In genomic region chr6:38835217-38835616, GRCm38 (mm10) we compare ENCODE assay signal across 16 mouse cellular contexts. TPM values are rescaled to one million over a fixed set of nuclear protein-coding genes. Genes with fewer than 3 reads are reported as not detected.
A peak's percentile ranks its signal among the peaks of the same experiment; 100 is the strongest.
DNase-seq lines count a peak whose midpoint lies in the region; ATAC-seq and TF ChIP-seq lines count a peak whose summit lies in the region.
"Had no signal": no experiment of that assay in that cellular context is flagged by ENCODE, and none has a peak within 500 bp of the region (broad histone marks: within the 10 kb centered on the region; RNA-seq: fewer than 3 reads in every experiment).

No protein-coding gene starts in this region.

- H3K27me3 ChIP-seq in myocyte (ENCODE audit: control insufficient read depth, insufficient read depth, insufficient read length): no peaks in the 10 kb centered on the region
- H3K27me3 ChIP-seq: limb, embryonic 13.5 days; neural tube, embryonic 13.5 days had no signal

- H3ac ChIP-seq in myocyte (ENCODE audit: control insufficient read depth, insufficient read length): no peak overlapping the region

- ATAC-seq in granulocyte monocyte progenitor cell, adult 5-6 weeks (replicated peaks; ENCODE audit: poor library complexity, severe bottlenecking): no peak
- ATAC-seq: forebrain, embryonic 16.5 days had no signal

- H3K36me3 ChIP-seq in myocyte (ENCODE audit: control insufficient read depth, insufficient read depth): no peaks in the 10 kb centered on the region

- no peak overlapping the region for H3K4me3 ChIP-seq in myocyte
- H3K4me3 ChIP-seq: hindbrain, embryonic 10.5 days; limb, embryonic 13.5 days; neural tube, embryonic 13.5 days had no signal

- no peak for TF ChIP-seq POLR2A in myocyte (IDR thresholded peaks at IDR 0.05; ENCODE audit: insufficient read length, low read depth)

- DNase-seq in heart, adult 11 months: peak; percentile 27
- no peak for DNase-seq in heart, adult 18-20 months
- DNase-seq in lung, postnatal 25 days (ENCODE audit: low spot score): peak; percentile 50
- DNase-seq in lung, postnatal 4 days: no peak
- peak; percentile 52 for DNase-seq in liver
- DNase-seq in adrenal gland, adult 8-10 months: no peak
- DNase-seq: adrenal gland, postnatal 25 days; cerebellum, adult 11-12 months; kidney, adult 18-20 months; kidney, postnatal 4 days had no signal

- peaks cover 38% of the 10 kb centered on the region for H3K79me2 ChIP-seq in myocyte (ENCODE audit: control insufficient read depth, insufficient read depth)

- peak overlapping the region; percentile 25 for H3K4me2 ChIP-seq in myocyte (ENCODE audit: low read depth)
- H3K4me2 ChIP-seq: limb, embryonic 13.5 days; neural tube, embryonic 13.5 days had no signal

TF ChIP-seq in myocyte, 11 proteins besides CTCF, POLR2A, EP300 and RAD21:
- TF ChIP-seq TCF12 (IDR thresholded peaks at IDR 0.05; ENCODE audit: insufficient read depth, poor library complexity, severe bottlenecking) (no peak), CEBPB (IDR thresholded peaks at IDR 0.05; ENCODE audit: insufficient read depth, poor library complexity, severe bottlenecking) (peak; percentile 85)
TF ChIP-seq in myocyte: peak in this region for 1.

RNA-seq across cellular contexts. Expression of gene Tbxas1, which starts 40.0 kb away (rescaled TPM):
- total RNA-seq in heart, adult 18-20 months (2021): 1 to 10 TPM; 1.7 TPM
- polyA plus RNA-seq in myocyte (2012; fragmentation: generic; extraction: Trizol): not detected
- 10 to 100 TPM in 2 of 4 experiments, 1 to 10 TPM in 2; 6.9 to 10.5 (median 9.8) TPM for total RNA-seq in adrenal gland, adult 8-10 months (2022)
- total RNA-seq in granulocyte monocyte progenitor cell, adult 5-6 weeks (2014; fragmentation: Nextera tagmentation): 12.4 and 26.0 TPM in 2 replicates
- total RNA-seq in granulocyte monocyte progenitor cell, adult 5-6 weeks (2017): 15.0 and 15.4 TPM in 2 replicates

RNA-seq across cellular contexts. Expression of gene Hipk2, which starts 40.7 kb away (rescaled TPM):
- 10 to 100 TPM; 83.6 to 98.5 TPM for total RNA-seq in heart, adult 18-20 months (2021)
- 11.3 TPM for polyA plus RNA-seq in myocyte (2012; fragmentation: generic; extraction: Trizol)
- 100 to 1,000 TPM; 143 to 161 (median 151) TPM for total RNA-seq in adrenal gland, adult 8-10 months (2022)
- total RNA-seq in granulocyte monocyte progenitor cell, adult 5-6 weeks (2014; fragmentation: Nextera tagmentation): 51.0 and 55.5 TPM in 2 replicates
- total RNA-seq in granulocyte monocyte progenitor cell, adult 5-6 weeks (2017): 12.8 and 17.0 TPM in 2 replicates

Comparison
In these comparisons a context has a peak if more than half of its experiments do, and no peak if none do; other contexts are left out.
1. DNase-seq: peak in heart, adult 11 months (single experiment), lung, postnatal 25 days (single experiment) and liver (single experiment); none in heart, adult 18-20 months (0 of 2), lung, postnatal 4 days (0 of 2) and adrenal gland, adult 8-10 months (single experiment).